Mouse (Mus musculus) heart, postnatal 36 days (tissue): Measurements from ENCODE around the gene Adrb1. TPM values are rescaled to one million over a fixed set of nuclear protein-coding genes. Genes with fewer than 3 reads are reported as not detected.
"Not testable (repeated sequence)": the region's sequence is repeated elsewhere in the genome, so short reads cannot be mapped to it uniquely, and the experiment has no call there.

ENCODE experiments used
- DNase-seq, 2 experiments: peaks; one replicate each; pipeline ENCODE4 v3.0.0; 2021 to 2022
- intact Hi-C: fragments of 180-260 bp; cut with DNase I; formaldehyde crosslinking; loops from one replicate; pipeline ENCODE4 v1.15.1; 2025
- total RNA-seq, 2 experiments: library from RNA; stranded (reverse); gene quantifications; 2 replicates each; pipeline ENCODE4 v1.2.3; 2021

The Adrb1 gene
- total RNA-seq, 2 experiments from 2014 or later: 22.5 to 27.4 TPM

GRCm38 (mm10) chr19:56775893-56776718 lies 54.1 kb downstream of the Adrb1 start:
- intact Hi-C loops: loop anchor here (2.0 to 10.0 kb wide), 2 partner anchors 53 to 101 kb away; partner anchors contain the start of gene Adrb1
- peak; percentile 32 to 44 for DNase-seq

DNA sequence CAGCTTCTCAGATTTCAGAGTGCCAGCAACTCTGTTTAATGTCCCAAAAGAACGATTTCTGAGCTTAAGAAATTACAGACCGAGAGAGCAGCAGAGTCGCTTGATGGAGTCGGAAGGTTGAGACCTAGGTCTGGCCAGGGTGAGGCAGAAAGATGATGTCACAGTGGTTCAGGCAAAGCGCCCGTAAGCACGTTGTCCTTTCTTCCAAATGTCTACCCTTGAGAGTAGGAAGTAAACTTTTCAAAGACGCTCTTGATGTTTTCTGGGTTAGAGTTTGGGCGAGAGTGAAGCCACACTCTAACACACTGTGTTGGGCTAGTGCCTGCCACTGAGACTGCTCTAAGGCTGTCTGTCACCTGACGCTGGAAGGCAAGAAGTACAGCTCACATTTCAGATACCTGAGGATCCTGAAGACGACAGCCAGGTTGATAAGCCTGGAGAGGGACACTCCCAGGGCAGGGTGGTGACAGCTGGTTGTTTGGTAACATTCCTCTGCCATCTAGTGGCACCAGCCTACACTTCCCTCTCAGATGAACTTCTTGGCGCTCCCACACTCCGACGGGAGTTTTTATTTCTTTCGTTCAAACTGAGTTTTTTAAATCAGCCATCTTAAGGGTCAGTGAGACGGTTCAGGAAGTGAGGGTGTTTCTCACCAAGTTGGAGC lies 54.9 kb downstream of the Adrb1 start:
- peak; percentile 44 to 49 for DNase-seq
- intact Hi-C loops: loop anchor here (1.0 to 10.0 kb wide), 3 partner anchors 102 to 355 kb away; no protein-coding TSS in a partner anchor

DNA sequence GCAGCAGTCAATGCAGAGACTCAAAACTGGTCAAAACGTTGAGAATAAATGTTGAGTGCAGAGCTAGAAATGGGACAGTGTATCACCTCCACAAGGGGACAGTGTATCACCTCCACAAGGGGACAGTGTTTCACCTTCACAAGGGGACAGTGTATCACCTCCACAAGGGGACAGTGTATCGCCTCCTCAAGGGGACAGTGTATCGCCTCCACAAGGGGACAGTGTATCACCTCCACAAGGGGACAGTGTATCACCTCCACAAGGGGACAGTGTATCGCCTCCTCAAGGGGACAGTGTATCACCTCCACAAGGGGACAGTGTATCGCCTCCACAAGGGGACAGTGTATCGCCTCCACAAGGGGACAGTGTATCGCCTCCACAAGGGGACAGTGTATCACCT lies 56.5 kb downstream of the Adrb1 start:
- intact Hi-C loops: loop anchor here (10.0 kb wide), 1 partner anchor 104 kb away; no protein-coding TSS in a partner anchor
- DNase-seq: not testable (repeated sequence)

Other genes starting within 250 kb of the Adrb1 start
- gene Dclre1a, start 174.0 kb upstream of the Adrb1 start, total RNA-seq: 10 to 100 TPM in 1 of 2 experiments, 1 to 10 TPM in 1; 8.5 to 10.7 TPM
- gene Nhlrc2, start 173.9 kb upstream of the Adrb1 start, total RNA-seq: 10 to 100 TPM; 25.1 to 25.4 TPM
- gene Ccdc186, start 100.0 kb downstream of the Adrb1 start, total RNA-seq: 10 to 100 TPM; 26.8 to 28.8 TPM
- not detected for gene Tdrd1, start 104.0 kb downstream of the Adrb1 start, total RNA-seq
- gene Vwa2, start 152.1 kb downstream of the Adrb1 start, total RNA-seq: not detected